Mouse (Mus musculus): ENCODE measurements around the gene Tcea3.

- TF ChIP-seq EP300 (optimal IDR thresholded peaks at IDR 0.05) (no peak), CTCF (IDR thresholded peaks at IDR 0.05; ENCODE audit: low read depth) (no peak)
These were observed 1.8 kb upstream of the Tcea3 start for GRCm38 (mm10) chr4:136245681-136246080.
